ENCODE assay signal across 10 mouse cellular contexts in the genomic region with DNA sequence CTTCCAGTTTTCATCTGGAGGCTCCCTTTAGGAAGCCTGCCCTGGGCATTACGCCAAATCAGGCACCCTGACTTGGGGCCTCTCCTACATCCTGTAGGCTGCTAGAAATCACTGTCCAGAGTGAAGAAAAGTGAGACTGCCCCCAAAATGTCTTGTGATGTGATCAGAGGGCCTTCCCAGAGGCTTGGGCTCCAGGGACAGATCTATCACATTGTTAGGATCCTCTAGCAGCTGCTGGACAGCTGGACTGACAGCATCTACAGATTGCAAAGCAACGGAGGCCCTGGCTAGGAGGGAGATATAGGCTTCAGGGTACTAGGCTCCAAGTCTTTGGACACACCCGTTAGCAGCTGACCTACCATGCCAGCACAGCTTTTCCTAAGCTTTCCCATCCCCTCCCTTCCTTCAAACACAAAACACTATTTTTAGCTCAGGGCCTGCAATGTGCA. TPM values are rescaled to one million over a fixed set of nuclear protein-coding genes. Genes with fewer than 3 reads are reported as not detected.
DNase-seq lines count a peak whose midpoint lies in the region; ATAC-seq and TF ChIP-seq lines count a peak whose summit lies in the region.
"Had no signal": no experiment of that assay in that cellular context is flagged by ENCODE, and none has a peak within 500 bp of the region (broad histone marks: within the 10 kb centered on the region; RNA-seq: fewer than 3 reads in every experiment).

No protein-coding gene starts in this region.

- H3K4me2 ChIP-seq in forebrain, embryonic 15.5 days (replicated peaks) = no peak overlapping the region
- H3K4me2 ChIP-seq in midbrain, postnatal 0 days (ENCODE audit: low read depth, low read length, poor library complexity, severe bottlenecking) = no peak overlapping the region
- H3K4me2 ChIP-seq in midbrain, embryonic 13.5 days (replicated peaks) = no peak overlapping the region
- H3K4me2 ChIP-seq: midbrain, embryonic 12.5 days had no signal

- ATAC-seq in forebrain, embryonic 15.5 days (replicated peaks) = no peak
- no peak for ATAC-seq in midbrain, postnatal 0 days (ENCODE audit: low FRiP score)
- ATAC-seq in midbrain, embryonic 13.5 days = no peak
- no peak for ATAC-seq in megakaryocyte-erythroid progenitor cell, adult 5-6 weeks (replicated peaks; ENCODE audit: low FRiP score, low TSS enrichment, poor library complexity, severe bottlenecking)

- TF ChIP-seq CTCF in midbrain, postnatal 0 days (IDR thresholded peaks at IDR 0.05) = no peak
- no peak for TF ChIP-seq CTCF in left cerebral cortex, adult 2 months (IDR thresholded peaks at IDR 0.05)

- 81% methylated on average over 3 of the region's 3 CpGs for WGBS in forebrain, embryonic 15.5 days
- WGBS in forebrain, embryonic 10.5 days = 85% methylated on average over 3 of the region's 3 CpGs
- WGBS in midbrain, postnatal 0 days = 68% methylated on average over 3 of the region's 3 CpGs
- WGBS in midbrain, embryonic 13.5 days = 81% methylated on average over 3 of the region's 3 CpGs

- no peaks in the 10 kb centered on the region for H3K27me3 ChIP-seq in forebrain, embryonic 15.5 days
- no peaks in the 10 kb centered on the region for H3K27me3 ChIP-seq in forebrain, embryonic 10.5 days (ENCODE audit: poor library complexity, severe bottlenecking)
- H3K27me3 ChIP-seq in midbrain, postnatal 0 days (ENCODE audit: insufficient read depth, low read length) = no peaks in the 10 kb centered on the region
- no peaks in the 10 kb centered on the region for H3K27me3 ChIP-seq in midbrain, embryonic 13.5 days
- H3K27me3 ChIP-seq: midbrain, embryonic 12.5 days had no signal

- H3K4me1 ChIP-seq in forebrain, embryonic 15.5 days = peaks cover 16% of the 10 kb centered on the region
- peaks cover 9% of the 10 kb centered on the region for H3K4me1 ChIP-seq in forebrain, embryonic 10.5 days
- H3K4me1 ChIP-seq in midbrain, postnatal 0 days (ENCODE audit: insufficient read depth, low read length) = 0 out of 2 replicates have a peak, but pooled peaks cover 4% of the 10 kb centered on the region
- peaks cover 3% of the 10 kb centered on the region for H3K4me1 ChIP-seq in midbrain, embryonic 13.5 days (replicated peaks)
- H3K4me1 ChIP-seq: midbrain, embryonic 12.5 days had no signal

- H3K4me3 ChIP-seq in forebrain, embryonic 15.5 days = no peak overlapping the region
- H3K4me3 ChIP-seq in forebrain, embryonic 10.5 days = no peak overlapping the region
- no peak overlapping the region for H3K4me3 ChIP-seq in midbrain, postnatal 0 days (ENCODE audit: low read depth, low read length)
- no peak overlapping the region for H3K4me3 ChIP-seq in midbrain, embryonic 13.5 days (replicated peaks)
- H3K4me3 ChIP-seq in left cerebral cortex, adult 2 months = no peak overlapping the region
- H3K4me3 ChIP-seq: midbrain, embryonic 12.5 days had no signal

- no peak for DNase-seq in forebrain, embryonic 10.5 days (ENCODE audit: extremely low spot score, low spot score)
- no peak for DNase-seq in midbrain, postnatal 0 days (ENCODE audit: low spot score)
- peak; percentile 62 to 66 for DNase-seq in kidney, postnatal 4 days
- no peak for DNase-seq in left cerebral cortex, adult 2 months (ENCODE audit: extremely low spot score in 1 of 2, low spot score in 2 of 2)
- no peak for DNase-seq in cerebellum, postnatal 10 days
- DNase-seq: adrenal gland, adult 8-10 months had no signal

- H3K9me3 ChIP-seq in forebrain, embryonic 15.5 days = no peaks in the 10 kb centered on the region
- H3K9me3 ChIP-seq in forebrain, embryonic 10.5 days = no peaks in the 10 kb centered on the region
- no peaks in the 10 kb centered on the region for H3K9me3 ChIP-seq in midbrain, postnatal 0 days (ENCODE audit: low read length)
- no peaks in the 10 kb centered on the region for H3K9me3 ChIP-seq in midbrain, embryonic 13.5 days
- H3K9me3 ChIP-seq: midbrain, embryonic 12.5 days had no signal

- intact Hi-C loops in left cerebral cortex, adult 2 months (cut with DNase I) = no loop called here

- H3K36me3 ChIP-seq in forebrain, embryonic 15.5 days = peaks cover 69% of the 10 kb centered on the region
- peaks cover 99% of the 10 kb centered on the region for H3K36me3 ChIP-seq in forebrain, embryonic 10.5 days (replicated peaks)
- peaks cover 66% of the 10 kb centered on the region for H3K36me3 ChIP-seq in midbrain, postnatal 0 days (ENCODE audit: insufficient read depth, low read length)
- H3K36me3 ChIP-seq in midbrain, embryonic 13.5 days = peaks cover 90% of the 10 kb centered on the region

- 0 out of 2 replicates have a peak overlapping the region, but pooled peaks have one; percentile 32 for H3K27ac ChIP-seq in forebrain, embryonic 15.5 days (replicated peaks)
- H3K27ac ChIP-seq in forebrain, embryonic 10.5 days = no peak overlapping the region
- peak overlapping the region; percentile 2; the same call in 1 of the 2 replicates for H3K27ac ChIP-seq in midbrain, postnatal 0 days (ENCODE audit: low read depth, low read length)
- no peak overlapping the region for H3K27ac ChIP-seq in midbrain, embryonic 13.5 days
- H3K27ac ChIP-seq in left cerebral cortex, adult 2 months = no peak overlapping the region
- H3K27ac ChIP-seq: midbrain, embryonic 12.5 days had no signal

- no peak overlapping the region for H3K9ac ChIP-seq in forebrain, embryonic 15.5 days (replicated peaks)
- no peak overlapping the region for H3K9ac ChIP-seq in midbrain, postnatal 0 days (replicated peaks; ENCODE audit: low read length, poor library complexity, severe bottlenecking)
- H3K9ac ChIP-seq in midbrain, embryonic 13.5 days (replicated peaks) = no peak overlapping the region
- H3K9ac ChIP-seq: midbrain, embryonic 12.5 days had no signal

RNA-seq across cellular contexts. Expression of a gene that starts 13.5 kb away (rescaled TPM):
- 162 and 176 TPM in 2 replicates for polyA plus RNA-seq in forebrain, embryonic 15.5 days (2015; fragmentation: Nextera tagmentation; extraction: Ambion mirVana)
- 171 and 173 TPM in 2 replicates for polyA plus RNA-seq in forebrain, embryonic 10.5 days (2016; fragmentation: Nextera tagmentation; extraction: Ambion mirVana)
- total RNA-seq in midbrain, postnatal 0 days (2014; rRNA removed) = 253 and 266 TPM in 2 replicates
- polyA plus RNA-seq in midbrain, postnatal 0 days (2015; fragmentation: Nextera tagmentation; extraction: Ambion mirVana) = 203 and 207 TPM in 2 replicates
- 143 and 150 TPM in 2 replicates for polyA plus RNA-seq in midbrain, embryonic 13.5 days (2015; fragmentation: Nextera tagmentation; extraction: Ambion mirVana)
- total RNA-seq in left cerebral cortex, adult 2 months (2021) = 100 to 1,000 TPM; 149 to 155 TPM
- total RNA-seq in megakaryocyte-erythroid progenitor cell, adult 5-6 weeks (2014; fragmentation: Nextera tagmentation) = 75.8 and 77.7 TPM in 2 replicates
- total RNA-seq in megakaryocyte-erythroid progenitor cell, adult 5-6 weeks (2017) = 107 and 112 TPM in 2 replicates

RNA-seq across cellular contexts. Expression of a gene that starts 46.5 kb away (rescaled TPM):
- polyA plus RNA-seq in forebrain, embryonic 15.5 days (2015; fragmentation: Nextera tagmentation; extraction: Ambion mirVana) = 0.15 and 0.49 TPM in 2 replicates
- polyA plus RNA-seq in forebrain, embryonic 10.5 days (2016; fragmentation: Nextera tagmentation; extraction: Ambion mirVana) = 0.22 and 0.47 TPM in 2 replicates
- total RNA-seq in midbrain, postnatal 0 days (2014; rRNA removed) = 1.3 and 3.4 TPM in 2 replicates
- polyA plus RNA-seq in midbrain, postnatal 0 days (2015; fragmentation: Nextera tagmentation; extraction: Ambion mirVana) = 0.44 and 0.93 TPM in 2 replicates
- 0.11 and 0.43 TPM in 2 replicates for polyA plus RNA-seq in midbrain, embryonic 13.5 days (2015; fragmentation: Nextera tagmentation; extraction: Ambion mirVana)
- total RNA-seq in left cerebral cortex, adult 2 months (2021) = under 1 TPM; 0.37 to 0.95 TPM
- total RNA-seq in megakaryocyte-erythroid progenitor cell, adult 5-6 weeks (2014; fragmentation: Nextera tagmentation) = 1.5 and 4.6 TPM in 2 replicates
- total RNA-seq in megakaryocyte-erythroid progenitor cell, adult 5-6 weeks (2017) = 1.8 and 4.4 TPM in 2 replicates

Comparison
In these comparisons a context has a peak if more than half of its experiments do, and no peak if none do; other contexts are left out.
1. H3K27ac ChIP-seq: peak in forebrain, embryonic 15.5 days (single experiment) and midbrain, postnatal 0 days (single experiment); none in forebrain, embryonic 10.5 days (single experiment), midbrain, embryonic 13.5 days (single experiment) and left cerebral cortex, adult 2 months (single experiment).
2. DNase-seq: peak in kidney, postnatal 4 days (2 of 2); none in forebrain, embryonic 10.5 days (single experiment), midbrain, postnatal 0 days (single experiment), left cerebral cortex, adult 2 months (0 of 2) and cerebellum, postnatal 10 days (0 of 2).